Mouse (Mus musculus) adrenal gland (tissue): ENCODE measurements around the gene Dio3.

ENCODE experiments used
- intact Hi-C: fragments of 180-260 bp; cut with DNase I; formaldehyde crosslinking; loops from one replicate; pipeline ENCODE4 v1.15.1; 2025
- long read RNA-seq, 2 experiments: library from polyadenylated mRNA; unstranded; transcript quantifications; one replicate each; pipeline ENCODE4 v2.0.0; 2020; ENCODE audit warnings: borderline replicate concordance in 1 of 2; ENCODE audit not compliant: insufficient replicate concordance in 1 of 2

Gene Dio3
- long read RNA-seq, experiment 1 = 0 reads
- long read RNA-seq, experiment 2 = 0 reads

DNA sequence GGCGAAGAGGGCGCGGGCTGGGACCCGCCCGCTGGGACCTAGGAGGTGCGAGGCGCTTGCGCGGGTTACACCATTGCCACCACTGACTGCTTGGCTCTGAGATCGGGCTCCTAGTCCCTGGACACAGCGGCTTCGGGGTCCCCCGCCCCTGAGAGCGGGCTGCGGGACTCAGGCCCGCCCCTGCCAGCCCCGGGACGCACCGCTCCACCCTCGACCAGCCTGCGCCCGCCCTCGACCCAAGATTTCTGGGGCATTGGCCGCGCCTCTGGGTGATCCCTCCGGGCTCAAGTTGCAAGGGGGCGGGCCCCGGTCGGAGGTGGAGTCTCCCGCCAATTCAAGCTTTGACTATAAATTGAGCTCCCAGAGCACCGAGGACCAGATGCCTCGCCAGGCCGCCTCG, at the start of gene Dio3:
TSS of gene Dio3 (plus strand) at position 216 of the 400 bp plus-strand sequence.
- intact Hi-C loops = loop anchor here (10.0 kb wide), 1 partner anchor 244 kb away; no protein-coding TSS in a partner anchor

- intact Hi-C loops = no loop called here
Observed at GRCm38 (mm10) chr12:110230296-110230695, 48.6 kb upstream of the Dio3 start.

GRCm38 (mm10) chr12:110230767-110231166, 48.1 kb upstream of the Dio3 start:
- intact Hi-C loops = no loop called here

DNA sequence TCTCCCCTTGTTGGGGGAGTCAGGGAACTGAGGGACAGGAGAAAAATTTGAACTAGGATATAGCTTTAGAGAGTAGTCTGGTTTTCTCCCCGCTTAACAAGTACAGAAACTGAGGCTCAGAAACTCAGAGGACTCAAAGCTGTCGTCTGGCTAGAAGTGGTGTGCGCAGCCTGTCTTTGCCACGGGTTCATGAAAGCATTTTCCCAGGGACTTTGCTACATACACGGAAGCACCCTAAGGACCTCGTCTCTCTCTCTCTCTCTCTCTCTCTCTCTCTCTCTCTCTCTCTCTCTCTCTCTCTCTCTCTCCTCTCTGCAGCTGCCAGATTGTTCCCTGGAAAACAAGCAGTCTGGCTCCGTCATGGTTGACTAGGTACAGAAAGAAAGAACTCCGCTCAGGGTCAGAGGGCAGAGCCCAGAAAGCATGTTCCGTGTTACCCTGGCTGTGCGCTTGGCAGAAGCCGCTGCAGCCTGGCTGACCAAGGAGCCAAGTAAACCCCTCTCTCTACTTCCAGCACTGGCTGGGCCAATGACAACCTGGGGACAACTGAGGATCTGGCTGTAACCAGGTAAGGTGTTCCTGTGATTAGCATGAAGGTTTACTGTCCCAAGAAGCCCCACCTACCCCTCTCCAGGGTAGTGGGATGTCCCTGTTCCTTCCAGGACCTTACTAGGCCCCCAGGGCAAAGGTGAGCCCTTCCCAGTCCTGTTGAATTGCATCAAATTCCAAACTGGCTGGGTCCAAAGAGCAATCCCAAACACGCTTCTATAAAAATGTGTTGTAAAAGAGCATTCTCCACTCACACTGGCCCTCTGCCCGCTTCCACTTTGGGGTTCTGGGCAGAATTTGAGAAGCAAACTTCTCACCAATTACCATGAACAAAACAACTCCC, 46.9 kb upstream of the Dio3 start:
- intact Hi-C loops = no loop called here

GRCm38 (mm10) chr12:110235908-110236307, 43.0 kb upstream of the Dio3 start:
- intact Hi-C loops = no loop called here

GRCm38 (mm10) chr12:110237046-110237445, 41.8 kb upstream of the Dio3 start:
- intact Hi-C loops = no loop called here

DNA sequence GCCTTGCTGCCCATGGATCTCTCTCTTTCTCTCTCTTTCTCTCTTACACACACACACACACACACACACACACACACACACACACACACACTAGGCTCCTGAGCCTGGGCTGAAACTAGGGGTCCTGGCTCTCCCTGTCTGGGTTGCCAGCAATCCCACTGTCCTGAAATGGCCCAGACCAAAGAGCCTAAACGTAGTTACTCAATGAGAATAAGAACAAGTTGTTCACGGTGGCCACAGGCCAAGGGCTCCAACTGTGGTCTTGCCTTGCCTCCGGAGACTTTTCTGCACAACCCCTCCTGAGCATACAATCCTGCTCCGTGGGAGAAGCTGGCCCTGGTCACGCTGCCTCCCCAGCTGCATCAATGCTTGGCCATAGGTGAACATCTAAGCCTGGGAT, 39.5 kb upstream of the Dio3 start:
- intact Hi-C loops = no loop called here

GRCm38 (mm10) chr12:110244581-110244980, 34.3 kb upstream of the Dio3 start:
- intact Hi-C loops = no loop called here

DNA sequence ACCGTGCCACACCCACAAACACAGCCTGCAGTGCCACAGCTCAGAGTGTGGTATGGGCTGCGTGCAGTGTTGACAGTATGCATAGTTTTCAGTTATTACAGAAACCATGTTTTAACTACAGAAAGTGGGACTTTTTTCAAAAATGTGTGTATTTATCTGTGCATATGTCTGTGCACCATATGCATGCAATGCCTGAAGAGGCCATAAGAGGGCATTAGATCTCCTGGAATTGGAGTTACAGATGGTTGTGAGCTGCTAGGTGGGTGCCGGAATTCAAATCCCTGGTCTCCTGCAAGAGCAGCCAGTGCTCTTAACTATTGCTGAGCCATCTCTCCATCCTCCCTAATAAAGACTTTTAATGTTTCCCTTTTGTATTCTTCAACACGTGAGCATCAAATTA, 33.4 kb upstream of the Dio3 start:
- intact Hi-C loops = no loop called here

- intact Hi-C loops = no loop called here
Observed at GRCm38 (mm10) chr12:110252163-110252575, 26.7 kb upstream of the Dio3 start.

GRCm38 (mm10) chr12:110255731-110256130, 23.1 kb upstream of the Dio3 start:
- intact Hi-C loops = no loop called here

DNA sequence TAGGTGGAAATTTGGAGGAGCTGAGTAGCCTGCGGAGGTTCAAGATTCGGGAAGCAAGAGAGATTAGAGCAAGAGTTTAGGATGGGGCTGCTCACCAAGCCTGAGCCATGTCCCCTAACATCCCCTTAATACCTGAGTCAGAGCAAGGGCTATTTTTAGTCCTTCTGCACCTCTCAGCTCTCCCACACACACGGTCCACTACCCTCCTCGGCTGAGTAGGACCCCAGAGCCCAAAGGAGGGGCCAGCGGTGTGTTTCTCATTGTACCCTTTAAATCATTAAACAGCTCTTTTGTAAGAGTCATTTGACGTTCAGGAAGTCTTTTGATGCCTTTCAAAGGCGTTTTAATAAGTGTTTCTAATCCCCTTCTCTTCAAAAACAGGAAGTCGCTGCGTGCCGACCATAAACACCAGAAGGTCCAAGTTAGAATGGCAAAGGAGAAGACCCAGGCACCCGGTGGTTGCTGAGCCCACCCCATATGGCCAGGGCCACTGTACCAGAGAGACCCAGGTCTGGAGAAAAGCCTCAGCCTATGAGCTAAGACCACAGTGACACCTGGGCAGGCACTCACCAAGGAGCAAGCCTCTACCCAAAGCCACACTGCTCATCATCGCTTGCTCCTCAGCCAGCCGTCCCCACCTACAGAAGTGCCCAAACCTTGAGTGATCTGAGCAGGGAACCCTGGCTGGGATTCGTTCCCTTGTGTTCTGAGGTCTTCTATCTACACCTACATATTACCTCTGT, 22.2 kb upstream of the Dio3 start:
- intact Hi-C loops = no loop called here

DNA sequence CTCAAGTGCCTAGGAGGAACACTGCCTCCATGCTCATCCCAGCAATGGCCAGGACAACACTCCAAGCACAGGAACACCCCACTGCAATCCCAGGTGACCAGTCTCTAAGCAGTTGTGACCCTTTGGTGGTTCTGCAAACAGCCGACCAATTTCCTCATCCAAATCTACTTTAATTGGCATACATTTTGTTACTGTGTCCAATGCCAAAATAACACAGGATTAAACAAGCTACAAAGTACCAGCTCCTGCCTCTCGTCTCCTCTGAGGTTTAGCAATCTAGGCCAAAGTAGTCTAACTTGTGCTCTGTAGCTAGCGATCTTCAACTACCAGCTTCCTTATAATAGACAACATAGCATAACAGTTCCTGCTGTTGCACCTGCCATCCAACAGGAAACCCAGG, 10.6 kb upstream of the Dio3 start:
- intact Hi-C loops = no loop called here

- intact Hi-C loops = loop anchor here (10.0 kb wide), 1 partner anchor 235 kb away; no protein-coding TSS in a partner anchor
Observed at GRCm38 (mm10) chr12:110269686-110270085, 9.2 kb upstream of the Dio3 start.

DNA sequence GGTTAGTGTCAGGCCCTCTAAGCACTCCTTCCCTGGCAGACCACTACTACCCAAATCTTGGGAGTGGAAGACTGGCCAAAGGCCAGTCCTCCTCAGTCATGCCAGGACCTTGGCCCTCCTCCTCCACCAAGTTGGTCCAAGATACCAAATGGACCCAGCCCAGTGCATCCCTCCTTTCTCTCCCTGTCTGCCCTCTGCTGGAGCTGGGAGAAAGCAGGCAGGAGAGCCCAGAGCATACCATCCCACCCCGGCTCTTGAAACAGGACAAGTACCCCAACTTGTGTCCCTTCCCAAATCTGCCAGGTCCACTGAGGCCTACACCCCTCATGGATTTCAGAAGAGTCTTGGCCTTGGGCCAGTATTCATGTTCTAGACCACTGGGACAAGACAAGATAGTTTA, 2.8 kb upstream of the Dio3 start:
- intact Hi-C loops = loop anchor here (10.0 kb wide), 1 partner anchor 241 kb away; no protein-coding TSS in a partner anchor

DNA sequence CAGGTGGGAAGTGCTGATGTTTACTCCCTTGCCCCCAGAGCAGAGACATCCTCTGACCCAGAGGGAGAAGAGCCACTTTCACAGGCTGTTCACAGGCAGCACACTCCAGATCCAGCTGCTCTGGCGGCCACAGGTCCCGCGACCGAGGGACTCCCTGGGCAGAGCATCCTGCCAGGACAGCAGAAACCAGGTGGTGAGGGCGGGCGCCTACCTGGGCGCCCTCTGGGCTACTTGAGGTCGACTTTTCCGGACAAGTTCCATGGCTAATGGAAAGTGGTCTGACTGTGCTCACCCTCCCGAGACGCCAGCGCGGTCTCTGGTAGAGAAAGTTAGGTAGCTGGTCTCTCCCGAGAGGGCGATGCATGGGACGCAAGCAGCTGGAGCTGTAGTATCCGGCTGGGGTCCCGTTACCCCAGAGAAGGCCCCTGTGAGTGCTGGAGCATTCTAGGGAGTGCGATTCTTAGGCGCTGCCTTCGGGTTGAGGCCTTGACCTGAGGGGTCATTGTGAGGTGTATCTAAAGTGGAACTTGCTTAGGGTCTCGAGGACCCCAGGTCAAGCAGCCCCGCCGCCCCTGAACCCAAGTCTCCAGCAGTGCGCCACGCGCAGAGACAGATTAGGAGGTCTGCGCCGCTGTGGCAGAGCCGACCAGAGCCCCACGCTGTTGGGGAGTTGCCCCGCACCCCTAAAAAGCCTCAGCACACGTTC, 1.5 kb upstream of the Dio3 start:
- intact Hi-C loops = loop anchor here (10.0 kb wide), 1 partner anchor 243 kb away; no protein-coding TSS in a partner anchor

DNA sequence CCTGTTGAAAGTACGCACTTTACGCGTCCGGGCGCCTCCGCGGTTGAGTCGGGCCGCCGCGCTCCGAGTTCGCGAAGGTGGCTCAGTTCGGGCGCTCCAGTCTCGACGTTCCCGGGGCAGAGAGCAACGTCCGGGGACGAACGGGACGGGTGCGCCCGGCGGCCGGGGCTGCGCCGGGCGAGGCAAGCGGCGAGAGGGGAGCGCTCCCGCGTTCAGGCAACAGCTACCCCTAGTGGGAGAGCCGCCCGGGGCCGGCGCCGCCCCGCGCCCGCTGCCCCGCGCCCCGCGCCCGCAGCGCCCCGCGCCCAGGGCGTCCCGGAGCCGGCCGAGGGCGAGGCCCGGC, 932 bp upstream of the Dio3 start:
- intact Hi-C loops = loop anchor here (10.0 kb wide), 1 partner anchor 243 kb away; no protein-coding TSS in a partner anchor

DNA sequence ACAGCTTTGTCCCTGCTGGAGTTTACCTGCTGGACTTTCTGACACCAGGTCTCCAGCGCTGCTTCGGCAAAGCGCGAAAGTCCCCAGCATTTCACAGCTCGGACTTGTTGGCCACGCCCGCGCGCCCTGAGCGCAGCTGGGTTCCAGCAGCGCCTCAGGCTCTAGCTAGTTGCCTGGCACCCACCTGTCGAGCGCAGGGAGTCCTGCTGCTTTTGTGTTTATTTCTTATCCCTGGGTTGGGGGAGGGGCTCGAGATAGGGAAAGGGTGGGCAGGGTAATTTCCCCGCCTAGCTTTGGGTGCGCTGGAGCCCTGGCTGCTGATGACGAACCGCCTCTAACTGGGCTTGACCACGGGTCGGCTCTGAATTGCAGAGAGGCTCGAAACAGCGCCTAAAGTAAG, 1.5 kb downstream of the Dio3 start:
- intact Hi-C loops = no loop called here

- intact Hi-C loops = no loop called here
Observed at GRCm38 (mm10) chr12:110283792-110284191, 4.9 kb downstream of the Dio3 start.

- intact Hi-C loops = no loop called here
Observed at GRCm38 (mm10) chr12:110292816-110293215, 13.9 kb downstream of the Dio3 start.

DNA sequence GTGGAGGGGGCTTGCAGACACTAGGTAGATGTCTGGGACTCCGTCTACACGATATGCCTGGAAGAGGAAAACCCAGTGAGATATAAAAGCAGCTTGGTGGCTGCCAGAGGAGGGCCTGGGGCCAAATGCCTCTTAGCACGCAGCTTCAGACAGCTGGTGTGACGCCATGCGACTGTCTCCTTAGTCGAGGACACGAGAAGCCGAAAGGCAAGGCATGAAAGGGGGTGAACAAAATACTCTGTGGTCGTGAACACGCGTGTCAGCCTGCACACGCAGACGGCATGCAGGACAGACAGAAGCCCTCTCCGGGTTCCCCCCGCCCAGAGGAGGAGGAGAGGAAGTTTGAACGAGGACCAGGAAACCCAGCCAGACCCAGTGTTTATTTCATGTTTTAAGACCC, 16.0 kb downstream of the Dio3 start:
- intact Hi-C loops = no loop called here

GRCm38 (mm10) chr12:110298653-110299052, 19.8 kb downstream of the Dio3 start:
- intact Hi-C loops = no loop called here
